Mouse (Mus musculus) urinary bladder, postnatal 36 days (tissue): ENCODE data around the gene Btrc.
A peak's percentile ranks its signal among the peaks of the same experiment; 100 is the strongest.
"Not testable (repeated sequence)": the region's sequence is repeated elsewhere in the genome, so short reads cannot be mapped to it uniquely, and the experiment has no call there.

Experiments
- DNase-seq, 2 experiments: peaks; one replicate each; pipeline ENCODE4 v3.0.0; 2022; ENCODE audit warnings: low spot score in 2 of 2, mixed read lengths in 1 of 2

Btrc gene

GRCm38 (mm10) chr19:45363384-45363926, at the start of gene Btrc:
Gene Btrc, plus strand, starts transcription at chr19:45363734.
- DNase-seq, result peak; percentile 100

DNA sequence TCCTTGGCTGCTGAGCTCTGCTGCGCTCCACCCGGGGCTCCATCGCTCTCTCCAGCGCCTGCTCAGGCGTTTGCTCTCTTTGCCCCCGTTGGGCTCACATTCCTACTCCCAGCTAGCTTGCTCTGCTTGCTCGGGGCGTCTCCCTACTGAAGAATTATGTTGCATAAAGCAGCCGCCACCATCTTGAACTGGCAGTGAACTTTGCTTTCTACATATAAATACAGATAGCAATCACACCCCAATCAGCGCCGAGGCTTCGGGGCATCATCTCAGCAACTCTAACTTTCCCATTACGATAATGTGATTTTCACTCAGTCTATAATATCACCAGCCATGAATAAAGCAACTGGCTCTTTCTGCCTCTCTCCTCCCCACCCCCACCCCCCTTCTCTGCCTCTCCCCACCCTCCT, 46.1 kb upstream of the Btrc start:
- no peak for DNase-seq

DNA sequence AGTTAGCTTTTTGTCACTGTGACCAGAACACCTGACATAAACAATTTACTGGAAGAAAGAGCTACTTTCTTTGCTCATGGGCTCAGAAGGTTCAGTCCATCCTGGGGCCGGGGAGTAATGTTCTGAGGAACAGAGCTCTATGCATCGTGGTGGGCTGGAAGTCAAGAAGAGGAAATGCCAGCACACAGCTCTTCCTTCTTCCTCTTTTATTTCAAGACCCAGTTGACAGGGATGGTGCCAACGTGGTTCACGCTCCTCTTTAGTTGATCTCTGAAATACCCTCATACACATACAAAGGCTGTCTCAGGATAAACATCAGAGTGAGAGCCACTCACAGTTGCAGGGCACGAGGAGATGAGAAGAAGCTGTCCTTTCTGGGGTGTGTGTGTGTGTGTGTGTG, 42.5 kb upstream of the Btrc start:
- DNase-seq, result no peak

DNA sequence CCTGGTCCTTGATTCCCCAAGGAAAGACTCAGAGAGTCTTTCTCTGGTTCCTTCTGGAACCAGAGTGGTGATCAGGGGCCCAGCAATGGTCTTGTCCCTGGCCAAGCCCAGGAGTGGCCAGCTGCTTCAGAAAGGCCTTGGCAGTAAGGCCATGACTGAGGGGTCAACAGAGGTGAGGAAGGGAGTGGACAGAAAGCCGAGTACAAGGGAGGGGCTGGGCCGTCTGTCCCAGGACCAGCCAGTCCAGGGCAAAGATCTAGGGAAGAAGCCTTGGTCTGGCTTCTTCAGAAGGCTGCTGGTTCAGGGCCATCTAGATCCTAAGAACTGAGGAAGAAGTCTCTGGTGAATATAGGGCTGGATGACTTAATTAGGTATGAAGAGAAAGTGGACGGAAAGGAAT, 34.5 kb upstream of the Btrc start:
- DNase-seq, result no peak

DNA sequence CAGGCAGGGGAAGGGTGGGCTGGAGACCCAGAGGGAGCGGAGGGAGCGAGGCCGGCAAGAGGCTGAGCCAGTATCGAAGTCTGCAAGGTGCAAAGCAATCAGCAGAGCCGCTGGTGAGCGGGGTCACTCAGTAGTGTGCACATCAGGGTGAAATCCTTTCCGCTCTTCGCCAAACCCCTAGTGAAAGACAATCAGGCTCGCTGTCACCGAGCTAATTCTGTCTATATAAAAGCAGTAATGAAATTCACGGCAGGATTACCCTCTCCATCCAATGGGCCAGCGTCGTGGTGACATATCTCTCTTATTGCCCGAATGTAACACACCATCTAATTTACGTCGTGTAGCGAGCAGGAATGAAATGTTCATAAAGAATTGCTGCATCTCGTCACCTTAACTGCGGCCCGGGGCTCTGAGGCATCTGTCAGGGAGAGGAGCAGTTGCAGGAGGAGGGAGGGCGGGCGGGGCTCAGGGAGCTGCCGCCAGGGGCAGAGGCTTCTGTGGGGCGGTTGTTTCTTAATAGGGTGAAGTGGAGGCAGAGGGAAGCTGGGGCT, 33.7 kb upstream of the Btrc start:
- no peak for DNase-seq

DNA sequence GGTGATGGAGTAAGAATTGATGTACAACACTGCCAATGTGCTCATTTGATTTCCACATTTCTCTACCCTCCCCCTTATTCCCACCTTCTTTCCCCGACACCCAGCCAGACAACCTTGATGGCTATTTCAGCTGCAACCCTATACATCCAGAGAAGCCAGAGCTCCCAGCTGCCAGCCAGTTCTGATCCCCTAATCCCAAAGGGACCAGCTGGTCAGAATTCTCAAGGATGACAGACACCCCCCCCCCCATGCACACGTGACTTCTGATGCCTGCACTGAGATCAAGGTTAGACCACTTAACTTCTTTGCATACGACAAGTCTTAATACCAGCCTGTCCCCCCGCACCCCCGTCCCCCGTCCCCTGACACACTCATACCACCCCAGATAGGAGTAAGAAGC, 26.8 kb upstream of the Btrc start:
- DNase-seq, result no peak

- no peak for DNase-seq
These were observed 25.4 kb upstream of the Btrc start for GRCm38 (mm10) chr19:45338182-45338581.

- DNase-seq, result no peak
These were observed 19.6 kb upstream of the Btrc start for GRCm38 (mm10) chr19:45343941-45344340.

- DNase-seq, result no peak
These were observed 15.3 kb upstream of the Btrc start for GRCm38 (mm10) chr19:45348188-45348587.

DNA sequence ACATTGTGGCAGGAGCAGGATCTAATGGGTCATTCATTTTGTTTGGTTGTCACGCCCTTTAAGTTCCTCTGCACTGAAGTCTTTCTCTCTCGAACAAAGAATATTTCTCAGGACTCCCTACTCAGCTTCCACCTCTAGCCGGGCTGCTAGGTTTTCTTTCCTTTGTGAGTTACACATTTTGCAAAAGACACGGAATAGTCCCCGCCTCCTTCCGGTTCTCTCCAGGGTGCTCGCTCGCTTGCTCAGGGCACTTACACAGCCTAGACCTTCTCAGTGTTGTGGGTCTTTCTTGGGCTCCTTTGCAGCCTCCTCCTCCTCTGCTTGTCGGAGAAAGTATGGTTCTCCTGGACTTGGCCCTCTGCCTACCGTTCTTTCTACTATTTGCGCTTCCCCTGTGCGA, 13.1 kb upstream of the Btrc start:
- DNase-seq, result no peak

DNA sequence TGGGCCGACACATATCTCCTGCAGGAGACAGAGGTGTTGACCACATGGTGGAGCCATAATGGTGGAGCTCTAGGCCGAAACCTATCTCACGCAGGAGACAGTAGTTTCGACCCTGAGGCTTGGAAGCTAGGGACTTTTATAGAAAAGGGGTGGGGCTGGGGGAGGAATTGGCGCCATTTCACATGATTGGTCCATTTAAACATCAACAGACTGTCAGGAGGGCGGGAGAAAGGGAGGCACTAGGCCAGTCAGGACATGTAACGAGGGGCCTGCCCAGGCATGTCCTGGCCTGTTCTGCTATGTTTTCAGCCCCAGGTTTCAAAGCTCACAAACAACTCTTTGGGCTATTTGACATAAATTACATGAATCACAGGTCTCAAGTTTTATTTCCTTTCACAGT, 10.8 kb upstream of the Btrc start:
- peak in 1 of 2 experiments; percentile 8 for DNase-seq

DNA sequence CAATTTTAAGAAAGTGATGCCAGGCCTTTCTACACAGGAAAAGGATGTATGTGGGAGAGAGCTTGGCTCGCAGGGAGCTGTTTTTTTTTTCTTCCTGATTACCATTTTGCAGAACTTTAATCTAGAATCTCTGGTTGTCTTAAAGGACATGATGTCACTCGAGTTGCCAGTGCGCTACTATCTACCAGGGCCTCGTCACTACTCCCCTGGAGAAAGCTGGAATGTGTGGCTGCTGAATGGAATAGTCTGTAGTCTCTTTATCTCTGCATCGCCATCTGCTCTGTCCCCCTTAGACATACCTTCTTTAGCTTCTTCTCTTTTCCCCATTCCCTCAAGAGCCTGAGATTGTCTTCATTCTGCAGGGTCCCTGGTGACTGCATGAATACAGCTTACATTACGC, 7.9 kb upstream of the Btrc start:
- DNase-seq, result no peak

- DNase-seq, result not testable (repeated sequence)
These were observed 6.7 kb upstream of the Btrc start for GRCm38 (mm10) chr19:45356868-45357267.

GRCm38 (mm10) chr19:45360486-45360885, 3.0 kb upstream of the Btrc start:
- no peak for DNase-seq

GRCm38 (mm10) chr19:45363933-45364391, 428 bp downstream of the Btrc start:
- no peak for DNase-seq

DNA sequence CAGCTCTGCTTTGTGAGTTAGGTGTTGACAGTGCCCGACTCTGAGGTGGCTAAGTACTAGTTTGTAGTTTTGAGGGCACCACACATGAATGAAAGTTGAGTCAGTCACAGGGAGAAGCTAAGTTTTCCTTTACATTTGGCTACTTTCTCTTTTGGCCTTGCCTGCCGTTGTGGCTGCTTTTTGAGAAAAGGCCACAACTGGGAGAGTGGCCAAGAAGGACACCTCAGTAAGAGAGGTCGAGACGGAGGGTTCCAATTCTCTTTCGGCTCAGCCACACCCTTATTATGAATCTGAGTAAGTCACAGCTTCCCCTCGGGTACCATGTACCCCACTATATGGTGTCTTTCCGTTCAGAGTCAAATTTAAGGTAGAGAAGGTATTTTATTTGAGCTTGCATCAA, 3.1 kb downstream of the Btrc start:
- DNase-seq, result no peak

- not testable (repeated sequence) for DNase-seq
These were observed 21.3 kb downstream of the Btrc start for GRCm38 (mm10) chr19:45384815-45385214.

DNA sequence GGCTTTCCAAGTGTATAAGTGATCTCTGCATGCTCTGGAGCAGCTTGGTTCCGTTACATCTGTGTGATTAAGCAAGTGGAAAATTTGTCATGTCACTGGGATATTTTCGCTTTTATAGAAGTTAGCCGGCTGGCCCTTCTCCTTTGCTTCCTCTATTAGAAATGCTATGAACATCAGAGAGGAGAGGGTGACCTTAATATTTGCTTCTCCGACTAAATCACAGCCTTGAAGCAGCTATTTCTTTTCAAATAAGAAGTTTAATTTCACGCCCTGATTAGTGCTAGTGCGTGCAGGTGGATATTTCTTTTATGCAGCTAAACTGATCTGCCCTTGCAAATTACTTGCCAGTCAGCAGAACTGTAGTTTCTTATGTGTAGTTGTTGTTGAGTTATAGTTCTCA, 25.0 kb downstream of the Btrc start:
- DNase-seq, result no peak

DNA sequence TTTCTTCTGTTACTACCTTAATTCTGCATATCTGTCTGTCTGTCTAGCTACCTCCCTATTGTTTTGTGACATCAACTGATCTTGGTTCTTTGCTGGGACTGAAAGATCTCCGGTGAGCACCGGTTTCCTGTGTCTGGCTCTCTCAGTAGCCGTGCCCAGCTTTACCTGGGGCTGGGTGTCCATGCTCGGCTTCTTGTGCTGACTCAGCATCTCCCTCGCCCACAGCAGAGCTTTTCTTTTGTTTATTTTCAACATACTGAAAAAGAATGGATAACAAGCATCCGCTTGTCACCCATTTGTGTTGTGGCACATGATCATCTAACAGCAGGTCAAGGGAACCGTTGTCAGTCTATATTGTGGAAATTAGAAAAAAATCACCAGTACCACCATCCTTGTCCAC, 30.5 kb downstream of the Btrc start:
- no peak for DNase-seq

- no peak for DNase-seq
These were observed 47.5 kb downstream of the Btrc start for GRCm38 (mm10) chr19:45411000-45411399.

GRCm38 (mm10) chr19:45412694-45413093, 49.2 kb downstream of the Btrc start:
- DNase-seq, result peak in 1 of 2 experiments; percentile 5

- DNase-seq, result no peak
These were observed 50.4 kb downstream of the Btrc start for GRCm38 (mm10) chr19:45413966-45414365.

DNA sequence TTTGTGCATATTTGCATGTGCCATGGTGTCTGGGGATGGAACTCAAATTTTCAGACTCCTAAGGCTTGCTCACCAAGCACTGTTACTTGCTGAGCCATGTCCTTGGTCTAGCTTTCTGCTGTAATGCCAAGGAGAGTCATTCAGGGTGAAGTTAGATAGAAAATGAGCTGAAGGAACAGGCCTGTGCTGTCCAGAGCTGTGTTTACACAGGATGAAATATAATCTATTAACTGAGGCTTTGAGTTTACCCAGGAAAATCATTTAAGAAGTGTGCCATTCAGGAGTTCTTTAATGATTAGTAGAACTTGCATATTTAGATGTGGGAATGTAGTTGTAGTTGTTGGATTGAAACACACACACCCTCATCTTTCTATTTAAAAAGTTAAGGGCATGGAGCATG, 54.1 kb downstream of the Btrc start:
- DNase-seq, result no peak

DNA sequence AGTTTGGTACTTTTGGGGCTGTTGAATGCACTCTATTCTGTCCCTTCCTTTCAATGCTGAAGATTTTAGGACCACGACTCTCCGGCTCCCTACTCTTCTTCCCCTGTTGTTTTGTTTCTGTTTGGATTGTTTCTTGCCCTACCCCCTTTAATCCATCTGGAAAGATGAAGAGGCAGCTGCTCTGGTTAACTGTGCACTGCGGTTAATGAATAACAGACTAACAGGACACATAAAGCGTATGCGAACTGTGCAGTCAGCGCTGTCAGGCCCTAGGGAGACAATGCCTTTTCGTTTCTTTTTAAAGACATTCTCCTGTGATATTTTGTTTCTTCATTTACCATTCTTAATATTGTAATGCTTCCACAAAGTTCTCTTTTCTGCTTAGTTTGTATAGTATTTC, 58.7 kb downstream of the Btrc start:
- DNase-seq, result no peak
